Mouse (Mus musculus) lung, postnatal 4 days (tissue): Measurements from ENCODE around the gene A830031A19Rik.

Experiments used
- DNase-seq, 2 experiments: peaks; one replicate each; pipeline ENCODE4 v3.0.0; 2021

A830031A19Rik gene

GRCm38 (mm10) chr11:24074634-24075104 lies at the start of gene A830031A19Rik:
Gene A830031A19Rik, minus strand, starts transcription at chr11:24075054.
- no peak for DNase-seq

GRCm38 (mm10) chr11:24123991-24124390 lies 49.1 kb upstream of the A830031A19Rik start:
- DNase-seq, result no peak

GRCm38 (mm10) chr11:24122899-24123298 lies 48.0 kb upstream of the A830031A19Rik start:
- DNase-seq, result no peak

GRCm38 (mm10) chr11:24121136-24121535 lies 46.3 kb upstream of the A830031A19Rik start:
- DNase-seq, result no peak

GRCm38 (mm10) chr11:24116582-24117318 lies 41.9 kb upstream of the A830031A19Rik start:
- DNase-seq, result no peak

GRCm38 (mm10) chr11:24116041-24116440 lies 41.2 kb upstream of the A830031A19Rik start:
- DNase-seq, result no peak

GRCm38 (mm10) chr11:24115017-24115752 lies 40.3 kb upstream of the A830031A19Rik start:
- DNase-seq, result no peak

GRCm38 (mm10) chr11:24111720-24112119 lies 36.9 kb upstream of the A830031A19Rik start:
- no peak for DNase-seq

- no peak for DNase-seq
These were observed 35.3 kb upstream of the A830031A19Rik start for GRCm38 (mm10) chr11:24110113-24110512.

- DNase-seq, result no peak
These were observed 34.5 kb upstream of the A830031A19Rik start for GRCm38 (mm10) chr11:24109388-24109787.

GRCm38 (mm10) chr11:24108974-24109373 lies 34.1 kb upstream of the A830031A19Rik start:
- DNase-seq, result no peak

- no peak for DNase-seq
These were observed 32.6 kb upstream of the A830031A19Rik start for GRCm38 (mm10) chr11:24107414-24107813.

GRCm38 (mm10) chr11:24103128-24103742 lies 28.4 kb upstream of the A830031A19Rik start:
- no peak for DNase-seq

GRCm38 (mm10) chr11:24102372-24102771 lies 27.5 kb upstream of the A830031A19Rik start:
- no peak for DNase-seq

GRCm38 (mm10) chr11:24101625-24102024 lies 26.8 kb upstream of the A830031A19Rik start:
- DNase-seq, result no peak

- no peak for DNase-seq
These were observed 25.7 kb upstream of the A830031A19Rik start for GRCm38 (mm10) chr11:24100449-24101070.

- no peak for DNase-seq
These were observed 25.0 kb upstream of the A830031A19Rik start for GRCm38 (mm10) chr11:24099886-24100293.

GRCm38 (mm10) chr11:24099215-24099614 lies 24.4 kb upstream of the A830031A19Rik start:
- DNase-seq, result no peak

- DNase-seq, result no peak
These were observed 23.8 kb upstream of the A830031A19Rik start for GRCm38 (mm10) chr11:24098662-24099061.

- DNase-seq, result no peak
These were observed 23.2 kb upstream of the A830031A19Rik start for GRCm38 (mm10) chr11:24098069-24098468.

GRCm38 (mm10) chr11:24097026-24097425 lies 22.2 kb upstream of the A830031A19Rik start:
- no peak for DNase-seq

- DNase-seq, result no peak
These were observed 21.6 kb upstream of the A830031A19Rik start for GRCm38 (mm10) chr11:24096483-24096882.
